Comparison of ENCODE assay signal across 8 mouse cellular contexts in the genomic region with DNA sequence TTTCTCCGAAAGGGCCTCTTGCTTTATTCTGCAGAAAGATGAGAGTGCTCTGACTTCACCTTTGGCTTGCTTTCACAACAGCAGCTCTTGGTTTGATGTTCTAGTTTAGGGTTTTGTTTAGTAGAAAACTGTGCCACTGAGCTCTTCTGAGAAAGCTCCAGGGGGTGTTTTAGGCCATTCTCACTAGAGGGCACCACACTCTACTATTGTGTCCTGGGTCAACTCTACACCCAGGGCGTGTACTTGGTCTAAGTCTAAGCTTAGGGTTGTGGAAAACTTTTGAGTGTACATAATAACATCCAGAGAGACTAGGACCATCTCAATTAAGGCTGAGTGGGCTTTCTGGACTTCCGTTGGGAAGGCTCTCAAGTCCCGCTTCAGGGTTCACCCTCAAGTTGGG.
A peak's percentile ranks its signal among the peaks of the same experiment; 100 is the strongest.
DNase-seq lines count a peak whose midpoint lies in the region; ATAC-seq and TF ChIP-seq lines count a peak whose summit lies in the region.

No protein-coding gene starts in this region.

- no peak overlapping the region for H3K27ac ChIP-seq in kidney, embryonic 16.5 days (ENCODE audit: low read length)
- no peak overlapping the region for H3K27ac ChIP-seq in embryonic facial prominence, embryonic 14.5 days (replicated peaks; ENCODE audit: low read depth, low read length)
- H3K27ac ChIP-seq in lung, postnatal 0 days (ENCODE audit: low read length) = no peak overlapping the region
- no peak overlapping the region for H3K27ac ChIP-seq in neural tube, embryonic 15.5 days (replicated peaks)
- no peak overlapping the region for H3K27ac ChIP-seq in forebrain, embryonic 15.5 days (replicated peaks)
- H3K27ac ChIP-seq in intestine, embryonic 16.5 days (ENCODE audit: low read length) = no peak overlapping the region

- no peak; the same call in 1 of the 2 replicates for TF ChIP-seq EP300 in lung, postnatal 0 days (IDR thresholded peaks at IDR 0.05)

- H3K9ac ChIP-seq in kidney, embryonic 16.5 days (replicated peaks; ENCODE audit: low read length) = no peak overlapping the region
- no peak overlapping the region for H3K9ac ChIP-seq in embryonic facial prominence, embryonic 14.5 days (ENCODE audit: low read depth, low read length)
- no peak overlapping the region for H3K9ac ChIP-seq in lung, postnatal 0 days (replicated peaks; ENCODE audit: low read depth)
- H3K9ac ChIP-seq in neural tube, embryonic 15.5 days (replicated peaks) = no peak overlapping the region
- no peak overlapping the region for H3K9ac ChIP-seq in forebrain, embryonic 15.5 days (replicated peaks)
- H3K9ac ChIP-seq in intestine, embryonic 16.5 days (ENCODE audit: low read depth, low read length) = no peak overlapping the region

- no peaks in the 10 kb centered on the region for H3K27me3 ChIP-seq in kidney, embryonic 16.5 days (ENCODE audit: insufficient read depth, low read length)
- H3K27me3 ChIP-seq in embryonic facial prominence, embryonic 14.5 days (replicated peaks; ENCODE audit: control insufficient read depth, insufficient read depth, low read length) = no peaks in the 10 kb centered on the region
- H3K27me3 ChIP-seq in lung, postnatal 0 days (replicated peaks; ENCODE audit: insufficient read depth, low read length) = no peaks in the 10 kb centered on the region
- H3K27me3 ChIP-seq in neural tube, embryonic 15.5 days (replicated peaks) = no peaks in the 10 kb centered on the region
- H3K27me3 ChIP-seq in forebrain, embryonic 15.5 days = no peaks in the 10 kb centered on the region
- no peaks in the 10 kb centered on the region for H3K27me3 ChIP-seq in intestine, embryonic 16.5 days (replicated peaks; ENCODE audit: control insufficient read depth, insufficient read depth, low read length)

- H3K9me3 ChIP-seq in kidney, embryonic 16.5 days (ENCODE audit: low read length) = no peaks in the 10 kb centered on the region
- H3K9me3 ChIP-seq in embryonic facial prominence, embryonic 14.5 days (ENCODE audit: control insufficient read depth, low read length) = no peaks in the 10 kb centered on the region
- no peaks in the 10 kb centered on the region for H3K9me3 ChIP-seq in lung, postnatal 0 days (ENCODE audit: low read length)
- no peaks in the 10 kb centered on the region for H3K9me3 ChIP-seq in neural tube, embryonic 15.5 days (replicated peaks)
- H3K9me3 ChIP-seq in forebrain, embryonic 15.5 days = no peaks in the 10 kb centered on the region
- H3K9me3 ChIP-seq in intestine, embryonic 16.5 days (ENCODE audit: control insufficient read depth, low read length) = no peaks in the 10 kb centered on the region

- no peak; the same call in 1 of the 2 replicates for ATAC-seq in kidney, embryonic 16.5 days (ENCODE audit: low FRiP score, low TSS enrichment)
- ATAC-seq in embryonic facial prominence, embryonic 14.5 days (ENCODE audit: low read depth) = no peak
- peak; percentile 46; the same call in 1 of the 2 replicates for ATAC-seq in lung, postnatal 0 days
- ATAC-seq in neural tube, embryonic 15.5 days (ENCODE audit: low FRiP score) = no peak
- no peak for ATAC-seq in forebrain, embryonic 15.5 days (replicated peaks)
- ATAC-seq in intestine, embryonic 16.5 days = no peak

- H3K36me3 ChIP-seq in kidney, embryonic 16.5 days (ENCODE audit: insufficient read depth, low read length) = peaks cover 9% of the 10 kb centered on the region
- 0 out of 2 replicates have a peak, but pooled peaks cover 6% of the 10 kb centered on the region for H3K36me3 ChIP-seq in embryonic facial prominence, embryonic 14.5 days (ENCODE audit: control insufficient read depth, insufficient read depth, low read length)
- H3K36me3 ChIP-seq in lung, postnatal 0 days (ENCODE audit: insufficient read depth, low read length) = no peaks in the 10 kb centered on the region
- 0 out of 2 replicates have a peak, but pooled peaks cover 10% of the 10 kb centered on the region for H3K36me3 ChIP-seq in neural tube, embryonic 15.5 days
- no peaks in the 10 kb centered on the region for H3K36me3 ChIP-seq in forebrain, embryonic 15.5 days
- no peaks in the 10 kb centered on the region for H3K36me3 ChIP-seq in intestine, embryonic 16.5 days (ENCODE audit: control insufficient read depth, insufficient read depth, low read length)

- H3K4me1 ChIP-seq in kidney, embryonic 16.5 days (ENCODE audit: insufficient read depth, low read length) = no peaks in the 10 kb centered on the region; the same call in 1 of the 2 replicates
- H3K4me1 ChIP-seq in embryonic facial prominence, embryonic 14.5 days (ENCODE audit: control insufficient read depth, insufficient read depth, low read length) = no peaks in the 10 kb centered on the region
- no peaks in the 10 kb centered on the region for H3K4me1 ChIP-seq in lung, postnatal 0 days (ENCODE audit: insufficient read depth, low read depth, low read length)
- no peaks in the 10 kb centered on the region for H3K4me1 ChIP-seq in neural tube, embryonic 15.5 days
- H3K4me1 ChIP-seq in forebrain, embryonic 15.5 days = no peaks in the 10 kb centered on the region
- no peaks in the 10 kb centered on the region for H3K4me1 ChIP-seq in intestine, embryonic 16.5 days (ENCODE audit: control insufficient read depth, insufficient read depth, low read length)

- 84% methylated on average over 4 of the region's 4 CpGs for WGBS in kidney, embryonic 16.5 days
- 85% methylated on average over 4 of the region's 4 CpGs for WGBS in embryonic facial prominence, embryonic 14.5 days
- WGBS in lung, postnatal 0 days = 61% methylated on average over 4 of the region's 4 CpGs
- WGBS in neural tube, embryonic 15.5 days = 83% methylated on average over 4 of the region's 4 CpGs
- WGBS in forebrain, embryonic 15.5 days = 90% methylated on average over 4 of the region's 4 CpGs
- 78% methylated on average over 4 of the region's 4 CpGs for WGBS in intestine, embryonic 16.5 days

- peak; percentile 18 for DNase-seq in kidney, adult 11 months
- DNase-seq in MEL-GATA-1-ER (ENCODE audit: extremely low read depth, low read depth) = peak; percentile 6
- DNase-seq in embryonic facial prominence, embryonic 14.5 days (ENCODE audit: low spot score) = peak; percentile 23
- DNase-seq in lung, postnatal 0 days (ENCODE audit: low spot score) = peak; percentile 69

- peak; percentile 75 for TF ChIP-seq CTCF in lung, postnatal 0 days (IDR thresholded peaks at IDR 0.05)

- no peak overlapping the region for H3K4me3 ChIP-seq in kidney, embryonic 16.5 days (ENCODE audit: low read length)
- H3K4me3 ChIP-seq in embryonic facial prominence, embryonic 14.5 days (ENCODE audit: low read depth, low read length) = no peak overlapping the region
- H3K4me3 ChIP-seq in lung, postnatal 0 days (ENCODE audit: low read depth, low read length) = no peak overlapping the region
- H3K4me3 ChIP-seq in neural tube, embryonic 15.5 days (replicated peaks) = no peak overlapping the region
- H3K4me3 ChIP-seq in forebrain, embryonic 15.5 days = no peak overlapping the region
- H3K4me3 ChIP-seq in intestine, embryonic 16.5 days (ENCODE audit: low read length) = no peak overlapping the region

- no peak overlapping the region for H3K4me2 ChIP-seq in kidney, embryonic 16.5 days (replicated peaks; ENCODE audit: low read depth, low read length)
- H3K4me2 ChIP-seq in embryonic facial prominence, embryonic 14.5 days (ENCODE audit: low read depth, low read length) = no peak overlapping the region
- no peak overlapping the region for H3K4me2 ChIP-seq in lung, postnatal 0 days (replicated peaks; ENCODE audit: low read depth, low read length)
- H3K4me2 ChIP-seq in neural tube, embryonic 15.5 days = no peak overlapping the region
- H3K4me2 ChIP-seq in forebrain, embryonic 15.5 days (replicated peaks) = no peak overlapping the region
- H3K4me2 ChIP-seq in intestine, embryonic 16.5 days (ENCODE audit: low read depth, low read length) = no peak overlapping the region

Comparison
In these comparisons a context has a peak if more than half of its experiments do, and no peak if none do; other contexts are left out.
1. DNase-seq: peak in every context shown above with its lines; median percentile 69 in lung, postnatal 0 days; 23 in embryonic facial prominence, embryonic 14.5 days; 18 in kidney, adult 11 months; 6 in MEL-GATA-1-ER.